Comparison of ENCODE assay signal across 8 mouse cellular contexts in the genomic region with DNA sequence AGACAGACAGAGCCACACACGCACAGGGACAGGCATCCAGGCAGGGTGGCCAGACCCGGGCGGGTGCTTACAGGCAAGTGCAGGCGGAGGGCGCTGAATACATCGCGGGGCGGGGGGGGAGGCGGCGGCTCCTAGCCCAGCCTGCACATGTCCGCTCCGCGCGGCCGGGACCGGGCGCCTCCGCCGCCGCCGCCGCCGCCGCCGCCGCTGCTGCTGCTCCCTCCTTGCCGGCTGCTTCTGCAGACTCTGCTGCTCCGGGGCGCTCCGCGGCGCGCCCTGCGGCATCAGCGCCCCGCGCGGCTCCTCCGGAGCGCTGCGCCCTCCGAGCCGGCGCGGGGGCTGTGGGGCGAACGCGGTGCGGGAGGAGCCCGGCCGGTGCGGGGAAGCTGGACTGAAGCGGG. TPM values are rescaled to one million over a fixed set of nuclear protein-coding genes. Genes with fewer than 3 reads are reported as not detected.
DNase-seq lines count a peak whose midpoint lies in the region; ATAC-seq lines count a peak whose summit lies in the region.

A gene (minus strand): TSS at position 230 of the 401 bp plus-strand sequence.

- H3K4me3 ChIP-seq in kidney, embryonic 15.5 days (replicated peaks): peak within 1 kb of the TSS; percentile 61

- peaks cover 56% of the 10 kb centered on the region for H3K4me1 ChIP-seq in kidney, embryonic 15.5 days

- peaks cover 38% of the 10 kb centered on the region for H3K27me3 ChIP-seq in kidney, embryonic 15.5 days

- ATAC-seq in kidney, embryonic 15.5 days (replicated peaks; ENCODE audit: low FRiP score): peak; percentile 24; the same call in 1 of the 2 replicates

- H3K4me2 ChIP-seq in kidney, embryonic 15.5 days: peak within 1 kb of the TSS; percentile 98

- H3K27ac ChIP-seq in kidney, embryonic 15.5 days: peak within 1 kb of the TSS; percentile 69

- H3K36me3 ChIP-seq in kidney, embryonic 15.5 days: peaks cover 28% of the 10 kb centered on the region

- H3K9ac ChIP-seq in kidney, embryonic 15.5 days: peak within 1 kb of the TSS; percentile 41

- H3K9me3 ChIP-seq in kidney, embryonic 15.5 days (replicated peaks): no peaks in the 10 kb centered on the region

- WGBS in kidney, embryonic 15.5 days: 0% methylated on average over 40 of the region's 53 CpGs

- DNase-seq in adrenal gland, adult 18-20 months (ENCODE audit: low spot score in 2 of 2): peak; percentile 29 to 35
- no peak for DNase-seq in adrenal gland, adult 8-10 months
- peak; percentile 58 for DNase-seq in thymus, postnatal 0 days (ENCODE audit: low spot score)
- DNase-seq in thymus, postnatal 14 days: no peak
- peak; percentile 33 for DNase-seq in gastrocnemius, postnatal 25 days
- DNase-seq in lung, postnatal 36 days: peak; percentile 18
- DNase-seq in thymus, postnatal 25 days: peak; percentile 29

RNA-seq across cellular contexts. Expression of the gene that starts here (rescaled TPM):
- total RNA-seq in adrenal gland, adult 18-20 months (2021): 1 to 10 TPM; 1.3 to 2.0 TPM
- total RNA-seq in adrenal gland, adult 8-10 months (2022): 1 to 10 TPM in 2 of 4 experiments, under 1 TPM in 2; 0.62 to 3.5 (median 1.5) TPM
- 0.29 and 0.64 TPM in 2 replicates for polyA plus RNA-seq in thymus, postnatal 0 days (2015; fragmentation: Nextera tagmentation; extraction: Ambion mirVana)
- total RNA-seq in gastrocnemius, postnatal 25 days (2021): 1 to 10 TPM; 1.8 to 2.0 TPM
- polyA plus RNA-seq in kidney, embryonic 15.5 days (2015; fragmentation: Nextera tagmentation; extraction: Ambion mirVana): 2.5 and 4.3 TPM in 2 replicates

Comparison
In these comparisons a context has a peak if more than half of its experiments do, and no peak if none do; other contexts are left out.
1. DNase-seq: peak in adrenal gland, adult 18-20 months (2 of 2), gastrocnemius, postnatal 25 days (single experiment), lung, postnatal 36 days (single experiment) and thymus, postnatal 25 days (single experiment); none in adrenal gland, adult 8-10 months (single experiment) and thymus, postnatal 14 days (single experiment).
2. Peak in DNase-seq in thymus, postnatal 0 days; RNA of the gene not detected or under 1 TPM.